Mouse (Mus musculus) spleen, adult 2 months (tissue): Measurements from ENCODE around the gene Sema3g.

ENCODE experiments used
- CTCF ChIP-seq: fragments of 200-500 bp; IDR thresholded peaks from 2 replicates; pipeline ENCODE4 v1.5.1; 2011; ENCODE audit warnings: mild to moderate bottlenecking, inconsistent platforms; ENCODE audit not compliant: insufficient read depth, insufficient read length, insufficient replicate concordance; ENCODE audit errors: extremely low read depth
- POLR2A ChIP-seq: fragments of 200-500 bp; IDR thresholded peaks from 2 replicates; pipeline ENCODE4 v1.6.1; 2011; ENCODE audit warnings: low read depth, low read length, inconsistent platforms

DNA sequence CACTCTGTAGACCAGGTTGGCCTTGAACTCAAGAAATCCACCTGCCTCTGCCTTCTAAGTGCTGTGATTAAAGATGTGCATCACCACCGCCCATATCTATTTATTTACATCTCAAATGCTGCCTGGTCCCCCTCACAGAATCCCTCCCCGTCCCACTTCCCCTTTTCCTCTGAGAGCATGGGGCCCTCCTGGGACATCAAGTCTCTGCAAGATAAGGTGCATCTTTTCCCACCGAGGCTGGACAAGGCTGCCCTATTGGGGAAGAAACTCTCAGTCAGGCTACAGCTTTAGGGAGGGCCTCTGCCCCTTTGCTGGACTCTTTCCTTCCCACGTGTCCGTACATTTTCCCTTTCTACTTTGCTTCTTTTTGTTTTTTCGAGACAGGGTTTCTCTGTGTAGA lies 48.2 kb upstream of the Sema3g start:
- no peak for TF ChIP-seq POLR2A
- TF ChIP-seq CTCF = no peak
